Mouse (Mus musculus) mouse trophoblast stem cell (cell line): ENCODE measurements around the gene Thap3.

Source experiments
- in situ Hi-C, 2 experiments: fragments of 300-500 bp; cut with MseI, MboI; formaldehyde crosslinking; loops; 2 replicates in 1 of 2; 3 replicates in 1 of 2; pipeline ENCODE4 v1.15.1; 2025

Thap3 gene

DNA sequence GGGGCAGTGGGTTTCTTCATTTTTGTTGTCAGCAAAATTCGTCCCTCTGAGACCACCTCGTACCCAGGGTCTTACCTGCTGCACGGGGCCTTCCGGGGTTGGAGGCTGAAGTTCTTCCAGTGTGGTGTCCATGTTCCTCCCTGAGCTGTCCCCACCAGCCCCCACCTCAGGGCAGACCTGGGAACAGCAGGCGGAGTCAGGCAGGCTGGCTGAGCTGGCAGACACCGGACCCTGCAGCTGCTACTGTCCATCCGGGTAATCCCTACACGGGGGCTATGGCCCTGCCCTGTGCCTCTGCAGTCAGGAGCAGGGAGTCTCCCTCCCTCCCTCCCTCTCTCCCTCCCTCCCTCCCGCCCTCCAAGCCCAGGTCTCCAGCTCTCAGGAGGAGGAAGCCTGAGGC lies 5.2 kb downstream of the Thap3 start:
- in situ Hi-C loops, result no loop called here

DNA sequence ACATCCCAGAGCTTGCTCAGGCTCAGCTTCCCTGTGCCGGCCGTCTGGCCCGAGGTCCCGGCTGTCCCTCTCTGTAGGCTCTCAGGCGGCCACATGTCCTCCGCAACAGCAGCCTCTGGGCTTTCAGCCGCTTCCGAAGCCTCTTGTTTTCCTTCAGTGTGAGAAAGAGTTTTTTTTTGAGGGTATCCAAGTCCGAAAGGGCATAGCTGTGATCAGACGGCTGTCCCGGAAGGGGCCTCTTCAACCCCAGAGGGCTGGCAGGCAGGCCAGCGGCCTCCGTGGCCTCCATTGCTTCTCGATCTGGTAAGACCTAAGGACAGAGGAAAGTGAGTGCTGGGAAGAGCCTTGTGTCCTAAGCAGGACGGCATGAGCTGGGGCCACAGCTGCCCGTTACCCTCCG lies 5.8 kb downstream of the Thap3 start:
- in situ Hi-C loops, result no loop called here

DNA sequence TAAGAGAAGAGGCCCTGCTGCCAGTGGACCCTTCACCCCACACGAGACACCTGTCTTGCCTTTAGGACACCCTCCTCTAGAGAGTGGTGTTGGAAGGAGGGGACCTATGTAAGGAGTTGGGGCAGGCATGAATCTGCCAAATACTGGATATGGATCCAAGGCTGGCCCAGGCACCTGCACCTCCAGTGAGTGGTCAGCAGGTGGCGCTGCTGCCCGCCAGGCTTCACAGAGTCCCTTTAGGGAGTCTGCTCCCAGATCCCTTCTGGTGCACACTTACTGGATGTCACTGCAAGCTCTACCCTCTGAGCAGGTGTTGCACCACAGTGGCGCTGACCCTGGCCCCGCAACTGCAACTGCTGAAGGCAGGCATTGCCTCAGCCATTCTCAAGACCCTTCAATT lies 7.4 kb downstream of the Thap3 start:
- in situ Hi-C loops, result no loop called here

DNA sequence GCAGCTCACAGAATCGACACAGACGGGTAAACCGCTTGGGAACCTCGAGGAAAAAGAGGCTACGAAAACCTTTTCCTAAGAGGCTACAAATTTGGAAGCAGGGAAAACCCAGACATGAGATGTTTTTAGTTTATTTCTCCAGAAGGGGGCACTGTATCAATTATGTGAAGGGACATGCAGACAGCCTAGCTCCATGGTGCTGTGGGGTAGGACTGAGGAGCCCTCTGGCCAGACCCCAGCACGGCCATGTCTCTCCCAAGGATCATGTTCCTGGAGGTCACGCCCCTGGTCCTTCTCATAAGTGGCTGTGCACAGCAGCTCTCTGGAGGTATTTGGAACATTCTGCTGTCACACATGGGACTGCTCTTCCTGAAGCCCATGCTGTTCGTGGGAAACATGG lies 8.1 kb downstream of the Thap3 start:
- in situ Hi-C loops, result no loop called here

DNA sequence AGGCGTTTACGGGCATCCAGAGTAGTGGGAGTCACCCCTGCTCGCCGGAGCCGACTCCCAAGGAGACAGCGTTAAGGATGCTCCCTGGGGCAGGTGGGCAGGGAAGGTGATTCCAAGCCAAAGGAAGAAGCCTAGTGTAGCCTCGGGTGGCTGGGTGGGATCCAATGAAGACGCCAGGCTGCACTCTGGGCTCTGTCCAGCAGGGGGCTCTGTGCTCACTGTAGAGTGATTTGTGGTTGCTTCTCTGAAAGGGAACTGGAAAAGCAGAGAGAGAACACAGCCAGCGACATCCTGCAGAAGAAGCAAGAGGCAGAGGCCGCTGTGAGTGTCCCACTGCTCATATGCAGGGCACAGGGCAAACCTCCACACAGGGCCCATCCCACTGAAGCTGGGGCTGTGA lies 11.0 kb downstream of the Thap3 start:
- in situ Hi-C loops, result no loop called here

DNA sequence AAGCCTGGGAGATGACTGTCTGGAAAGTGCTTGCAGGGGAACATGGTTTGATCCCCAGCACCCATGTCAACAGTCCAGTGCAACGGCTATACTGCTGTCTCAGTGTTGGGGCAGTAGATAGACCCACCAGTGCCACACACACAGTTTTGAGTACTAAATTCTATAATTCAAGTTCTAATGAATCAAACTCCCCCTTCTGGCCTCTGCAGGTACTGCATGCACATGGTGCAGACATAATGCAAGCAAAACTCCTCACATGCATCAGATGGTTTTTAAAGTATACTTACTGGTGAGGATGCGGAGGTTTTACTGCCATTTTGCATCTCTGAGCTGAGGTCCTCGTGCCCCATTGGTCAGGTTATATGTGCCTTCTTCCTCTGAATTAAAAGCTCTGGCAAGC lies 13.4 kb downstream of the Thap3 start:
- in situ Hi-C loops, result no loop called here

DNA sequence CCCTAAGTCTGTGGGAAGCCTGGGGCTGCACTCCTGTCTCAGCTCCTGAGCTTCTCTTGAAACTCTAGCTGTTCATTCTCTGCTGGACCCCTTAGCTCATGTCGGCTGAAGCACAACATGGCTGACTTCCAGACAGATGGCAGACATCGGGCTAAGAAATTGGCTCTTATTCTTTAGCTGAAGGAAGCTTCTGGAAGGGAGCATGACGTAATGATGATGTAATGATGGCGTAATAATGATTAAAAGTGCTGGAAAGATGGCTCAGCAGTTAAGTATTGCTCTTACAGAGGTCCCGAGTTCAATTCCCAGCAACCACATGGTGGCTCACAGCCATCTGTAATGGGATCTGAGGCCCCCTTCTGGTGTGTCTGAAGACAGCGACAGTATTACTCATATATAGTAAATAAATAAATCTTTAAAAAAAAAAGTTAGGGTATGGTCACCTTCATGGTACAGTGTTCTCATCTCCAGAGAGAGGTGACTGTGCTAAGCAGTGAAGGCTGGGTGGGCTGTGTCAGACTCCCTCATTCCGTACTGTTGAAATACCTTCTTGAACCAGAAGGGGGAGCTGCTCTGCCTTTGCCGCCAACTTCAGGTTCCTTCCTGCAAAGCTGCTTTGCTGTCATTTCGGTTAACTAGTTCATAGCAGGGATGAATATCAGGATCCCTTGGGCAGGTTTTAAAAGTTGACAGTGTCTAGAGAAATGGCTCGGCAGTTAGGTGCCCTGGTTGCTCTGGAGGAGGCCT lies 16.4 kb downstream of the Thap3 start:
- in situ Hi-C loops, result no loop called here

DNA sequence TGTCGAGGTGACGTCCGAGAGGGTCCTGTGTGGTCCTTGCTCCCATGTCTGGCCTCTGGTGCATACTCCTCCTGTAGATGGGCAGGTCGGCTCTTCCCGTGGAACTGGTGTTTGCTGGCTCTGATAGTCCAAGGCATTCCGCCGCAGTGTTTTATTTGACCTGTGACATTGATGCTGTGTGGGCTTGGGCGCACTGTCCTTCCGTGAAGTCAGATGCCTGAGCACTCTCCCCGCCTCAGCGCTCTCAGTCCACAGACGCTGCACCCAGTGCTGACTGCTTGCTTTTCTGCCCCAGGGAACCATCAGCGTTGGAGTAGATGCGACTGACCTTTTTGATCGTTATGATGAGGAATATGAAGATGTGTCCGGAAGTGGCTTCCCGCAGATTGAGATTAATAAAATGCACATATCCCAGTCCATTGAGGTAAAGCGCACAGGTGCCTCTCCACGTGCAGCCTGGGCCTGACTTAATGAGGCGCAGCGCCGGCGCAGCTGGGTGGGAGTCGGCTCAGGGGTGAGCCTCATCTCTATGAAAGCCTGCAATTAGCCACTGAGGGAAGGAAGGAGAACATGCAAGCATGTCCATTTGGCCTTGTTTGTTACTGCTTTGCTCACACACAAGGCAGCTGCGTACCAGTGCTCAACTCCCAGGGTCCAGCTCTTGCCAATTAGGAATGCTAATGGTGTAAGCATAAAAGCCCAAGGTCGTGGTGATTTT lies 20.4 kb downstream of the Thap3 start:
- in situ Hi-C loops, result no loop called here

DNA sequence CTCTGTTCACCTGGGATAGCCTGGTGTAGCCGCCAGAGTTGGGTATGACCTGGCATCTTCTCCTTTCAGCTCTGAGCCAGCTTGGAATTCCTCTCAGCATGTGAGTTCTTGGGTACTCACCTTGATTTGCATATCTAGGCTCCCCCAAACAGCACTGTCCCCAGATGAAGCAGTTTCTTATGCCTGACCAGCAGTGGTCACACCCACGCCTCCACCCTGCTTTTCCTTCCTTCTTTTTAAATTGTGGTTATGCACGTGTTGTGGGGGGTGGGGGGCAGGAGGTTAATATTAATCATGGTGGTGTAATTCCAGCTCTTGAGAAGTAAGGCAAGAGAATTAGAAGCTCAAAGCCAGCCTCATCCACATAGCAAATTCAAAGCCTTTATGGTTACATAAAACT lies 26.0 kb downstream of the Thap3 start:
- in situ Hi-C loops, result no loop called here

DNA sequence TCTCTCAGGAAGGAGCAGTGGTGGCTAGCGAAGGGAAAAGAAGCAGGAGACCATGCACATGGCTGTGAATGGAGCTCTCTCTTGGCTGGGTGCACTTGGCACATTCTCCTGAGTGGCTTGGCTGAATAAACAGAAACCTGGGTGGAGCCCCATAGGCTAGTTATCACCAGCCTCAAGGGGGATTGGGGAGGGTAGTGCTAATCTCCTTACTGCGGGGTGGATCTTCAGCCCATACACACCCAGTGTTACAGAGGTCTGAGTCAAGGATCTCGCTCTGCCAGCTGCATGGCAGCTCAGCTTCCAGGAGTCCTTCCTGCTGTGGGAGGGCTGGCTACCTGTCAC lies 28.3 kb downstream of the Thap3 start:
- in situ Hi-C loops, result no loop called here

DNA sequence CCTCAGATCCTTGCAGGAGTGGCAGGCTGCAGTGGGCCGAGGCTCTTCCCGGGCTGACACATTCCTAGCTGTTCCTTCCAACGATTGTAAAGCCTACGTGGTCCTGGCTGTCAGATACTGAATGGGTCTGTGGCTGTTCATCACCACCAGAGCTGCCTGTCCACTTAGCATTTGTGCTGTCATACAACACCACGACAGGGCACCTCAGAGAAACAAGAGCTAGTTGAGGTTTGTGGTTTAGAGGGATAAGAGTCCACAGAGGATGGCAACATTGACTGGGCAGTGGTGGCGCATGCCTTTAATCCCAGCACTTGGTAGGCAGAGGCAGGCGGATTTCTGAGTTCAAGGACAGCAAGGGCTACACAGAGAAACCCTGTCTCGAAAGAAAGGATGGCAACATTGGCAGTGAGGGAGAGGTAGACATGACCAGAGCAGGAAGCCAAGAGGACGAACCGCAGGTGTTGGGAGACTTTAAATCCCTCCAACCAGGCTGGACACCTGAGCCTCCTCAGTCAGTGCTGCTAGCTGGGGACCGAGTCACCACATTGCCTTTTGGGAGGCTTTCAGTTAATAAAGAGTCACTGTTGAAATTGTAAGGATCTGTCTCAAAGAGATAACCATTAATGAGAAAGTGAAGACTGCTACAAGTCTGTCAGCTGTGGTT lies 28.8 kb downstream of the Thap3 start:
- in situ Hi-C loops, result no loop called here

DNA sequence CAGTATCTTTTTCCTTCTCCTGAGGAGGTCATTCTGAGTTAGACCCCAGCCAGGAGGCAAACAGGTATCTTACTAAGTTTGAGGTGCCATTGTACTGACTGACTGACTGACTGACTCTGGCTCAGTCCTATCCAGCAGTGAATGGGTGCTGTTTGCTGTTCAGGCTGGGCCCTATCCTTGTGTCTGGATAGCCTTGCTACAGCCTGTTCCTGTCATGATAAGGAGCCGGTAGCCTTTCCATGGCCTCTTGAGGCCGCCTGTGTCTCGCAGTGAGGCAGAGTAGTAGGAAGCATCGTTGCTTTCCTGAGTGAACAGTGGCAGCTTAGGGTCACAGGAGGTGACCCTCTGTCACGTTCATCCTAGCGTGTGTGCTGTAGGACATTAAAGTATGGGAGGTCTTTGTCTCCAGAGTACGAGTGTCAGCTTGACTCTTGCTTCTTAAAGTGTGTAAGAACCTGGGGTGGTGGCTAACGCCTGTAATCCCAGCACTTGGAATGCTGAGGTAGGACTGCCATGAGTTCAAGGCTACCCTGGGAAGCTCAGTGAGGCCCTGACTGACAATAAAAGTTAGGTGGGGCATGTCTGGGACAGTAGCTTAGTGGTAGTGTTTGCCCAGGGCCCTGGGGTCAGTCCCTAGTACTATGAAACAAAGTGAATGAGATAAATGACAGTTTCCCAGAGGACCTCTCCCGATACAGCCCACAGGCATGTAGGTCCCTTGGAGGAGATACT lies 31.0 kb downstream of the Thap3 start:
- in situ Hi-C loops, result no loop called here

DNA sequence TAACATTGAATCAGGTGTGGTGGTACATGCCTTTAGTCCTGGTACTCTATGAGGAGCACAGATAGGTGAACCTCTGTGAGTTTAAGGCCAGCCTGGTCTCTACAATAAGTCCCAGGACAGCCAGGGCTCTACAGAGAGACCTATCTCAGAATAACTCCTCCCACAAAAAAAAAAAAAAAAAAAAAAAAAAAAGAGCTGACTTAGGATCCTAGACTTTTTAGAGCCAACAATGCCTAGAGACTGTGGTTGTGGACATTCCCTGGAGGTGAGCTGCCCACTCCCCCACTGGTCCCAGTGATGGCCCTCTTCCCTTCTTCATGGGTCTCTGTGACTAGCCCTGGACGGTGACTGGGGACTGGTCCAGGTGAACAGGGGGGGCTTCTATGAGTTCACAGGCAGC lies 33.0 kb downstream of the Thap3 start:
- in situ Hi-C loops, result no loop called here

DNA sequence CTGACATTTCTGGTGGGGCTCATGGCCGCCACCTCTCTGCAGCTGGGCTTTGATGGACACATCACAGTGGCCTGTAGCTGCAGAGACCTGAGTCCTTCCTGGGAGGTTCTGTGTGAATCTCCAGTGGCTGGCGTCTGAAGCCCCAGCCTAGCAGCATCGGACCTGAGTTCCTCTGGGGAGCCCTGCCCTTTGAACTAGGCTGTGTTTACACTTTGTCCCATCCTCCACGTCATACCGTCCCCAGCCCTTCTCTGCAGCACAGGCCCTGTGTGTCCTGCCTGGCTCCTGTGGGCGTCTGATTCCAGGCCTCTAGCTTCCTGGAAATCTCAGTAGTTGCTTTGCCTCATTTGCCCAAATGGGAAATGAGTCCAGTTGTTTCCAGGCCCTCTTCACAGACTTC lies 35.6 kb downstream of the Thap3 start:
- in situ Hi-C loops, result no loop called here

DNA sequence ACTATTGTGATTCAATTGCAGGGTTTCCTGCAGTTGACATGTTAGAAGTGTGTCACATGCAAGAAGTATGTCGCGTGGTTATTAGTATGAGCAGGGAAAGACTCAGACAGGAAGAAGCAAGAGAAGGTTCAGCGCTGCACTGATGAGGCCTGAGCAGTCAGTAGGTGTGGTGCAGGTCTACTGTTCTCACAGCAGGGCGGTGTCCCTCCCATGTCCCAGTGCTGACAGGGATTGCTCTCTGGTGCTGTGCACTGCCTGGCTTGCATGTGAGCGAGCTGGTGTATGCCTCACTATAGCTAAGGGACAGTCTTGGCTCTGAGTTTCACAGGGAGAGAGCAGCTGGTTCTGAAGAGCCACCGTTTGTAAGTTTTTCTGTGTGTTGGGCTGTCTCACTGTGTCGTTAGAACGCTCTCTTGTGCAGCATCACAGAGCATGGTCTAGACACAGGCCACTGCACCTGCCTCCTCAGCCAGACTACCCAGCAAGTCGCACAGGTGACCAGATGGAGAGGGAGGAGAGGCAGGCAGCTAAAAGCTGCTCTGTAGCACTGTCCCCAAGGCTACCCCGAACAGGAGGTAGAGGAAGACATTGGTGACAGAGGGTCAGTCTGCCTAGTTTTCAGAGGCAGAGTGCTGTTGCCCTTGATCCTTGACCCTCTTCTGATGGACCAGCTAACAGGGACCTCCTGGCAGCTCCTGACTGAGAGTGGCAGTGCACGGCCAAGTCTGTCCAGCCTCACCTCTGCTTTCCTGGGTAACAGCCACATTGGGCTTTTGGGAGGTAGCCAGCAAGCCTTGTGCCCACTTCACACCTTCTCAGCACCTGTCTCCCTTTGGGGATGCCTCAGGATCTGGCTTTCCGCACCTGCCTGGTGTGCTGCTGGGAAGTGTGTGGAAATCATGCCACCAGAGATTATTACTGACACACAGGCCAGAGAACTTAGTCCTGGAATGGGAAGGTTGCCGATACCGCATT lies 40.0 kb downstream of the Thap3 start:
- in situ Hi-C loops, result no loop called here

DNA sequence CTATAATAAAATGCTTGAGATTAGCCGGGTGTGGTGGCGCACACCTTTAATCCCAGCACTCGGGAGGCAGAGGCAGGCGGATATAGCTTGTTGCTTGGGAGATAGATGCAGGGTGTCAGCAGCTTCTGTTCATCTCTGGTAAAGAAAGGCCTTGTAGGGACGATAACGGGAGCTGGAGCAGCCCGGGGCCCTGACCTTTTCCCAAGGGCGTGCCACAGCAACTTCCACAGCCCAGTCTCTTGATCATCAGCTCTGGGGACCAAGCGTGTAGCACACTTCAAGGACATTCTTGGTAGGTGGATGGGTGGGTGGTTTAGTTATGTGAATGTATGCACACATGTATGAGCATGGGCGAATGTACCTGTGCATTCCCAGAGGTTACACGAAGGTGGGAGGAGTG lies 42.6 kb downstream of the Thap3 start:
- in situ Hi-C loops, result no loop called here

DNA sequence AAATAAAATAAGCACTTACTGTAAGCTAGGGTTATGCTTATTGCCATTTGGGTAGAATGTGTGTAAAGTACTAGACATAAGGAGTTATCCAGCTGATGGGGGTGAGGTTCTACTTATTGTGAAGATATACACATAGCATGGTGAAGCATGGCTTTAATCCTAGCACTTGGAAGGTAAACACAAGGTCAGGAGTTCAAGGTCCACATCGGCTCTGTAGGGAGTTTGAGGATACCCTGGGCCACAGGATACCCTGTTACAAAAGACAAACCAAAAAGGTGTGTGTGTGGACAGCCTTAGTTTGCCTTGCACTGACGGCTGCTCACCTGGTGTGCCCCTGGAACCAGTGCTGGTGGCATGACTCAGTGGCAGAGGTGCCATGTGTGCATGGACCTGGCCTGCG lies 50.7 kb downstream of the Thap3 start:
- in situ Hi-C loops, result no loop called here

DNA sequence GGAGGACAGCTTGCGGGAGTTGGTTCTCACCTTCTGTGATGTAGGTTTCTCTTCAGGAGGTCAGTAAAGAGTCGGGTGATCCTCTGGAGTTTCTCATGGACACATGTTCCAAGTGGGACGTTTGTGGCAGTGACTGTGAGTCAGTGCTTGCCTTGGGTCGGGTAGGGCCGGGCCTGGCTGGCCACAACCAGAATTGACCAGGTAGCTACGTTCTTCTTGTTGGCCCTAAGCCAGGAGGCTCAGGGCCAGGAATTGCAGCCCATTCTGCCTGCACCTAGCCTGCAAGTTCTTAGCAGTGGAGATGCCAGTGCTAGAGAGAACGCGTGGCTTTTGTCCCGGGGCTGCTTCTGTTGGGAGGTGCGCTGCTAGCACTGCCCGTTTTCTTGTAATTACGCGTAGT lies 51.4 kb downstream of the Thap3 start:
- in situ Hi-C loops, result no loop called here

DNA sequence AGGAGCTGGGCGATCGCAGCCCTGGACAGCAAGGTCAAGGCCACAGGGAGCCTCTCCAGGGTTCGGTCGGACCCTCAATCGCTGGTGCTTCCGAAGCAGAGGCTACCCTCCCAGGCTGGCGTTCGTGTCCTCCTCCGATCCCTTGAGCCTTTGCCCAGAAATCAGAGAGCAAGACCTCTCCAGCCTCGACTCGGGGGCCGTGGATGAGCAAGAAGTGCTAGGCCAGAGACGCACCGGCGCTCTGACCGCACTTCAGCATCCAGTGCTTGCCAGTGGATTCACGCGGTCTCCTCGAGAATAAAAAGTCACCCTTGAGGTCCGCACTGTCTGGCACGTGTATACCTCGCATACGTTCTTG lies 54.6 kb downstream of the Thap3 start:
- in situ Hi-C loops, result no loop called here

DNA sequence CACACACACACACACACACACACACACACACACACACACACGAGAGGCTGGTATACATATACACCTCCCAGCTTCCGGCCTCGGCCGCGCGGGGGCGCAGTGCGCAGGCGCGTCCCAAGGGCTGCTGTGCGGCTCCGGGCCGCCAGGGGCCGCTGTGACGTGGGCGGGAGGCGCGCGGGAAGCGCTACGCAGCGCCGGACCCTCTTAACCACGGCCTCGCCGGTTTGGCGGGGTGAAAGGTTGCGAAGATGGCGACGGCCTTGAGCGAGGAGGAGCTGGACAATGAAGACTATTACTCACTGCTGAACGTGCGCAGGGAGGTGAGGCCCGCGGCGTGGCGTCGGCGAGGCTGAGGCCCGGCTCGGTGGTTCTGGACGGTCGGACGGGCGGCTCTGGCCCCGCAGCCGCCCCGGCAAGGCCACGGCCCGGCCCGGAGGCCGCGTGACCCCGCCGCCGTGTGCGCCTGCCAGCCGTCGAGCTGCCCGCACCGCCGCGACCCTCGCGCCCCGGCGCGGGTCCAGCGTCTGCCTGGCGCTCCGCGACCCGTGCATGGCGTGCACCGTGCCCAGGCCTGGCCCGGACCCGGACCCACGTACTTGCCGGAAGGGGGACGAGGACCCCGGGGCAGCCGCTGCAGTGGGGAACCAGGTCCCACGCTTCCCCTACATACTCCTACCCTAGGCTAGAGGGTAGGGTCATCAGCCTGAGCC lies 55.1 kb downstream of the Thap3 start, which contains the start of gene Dnajc11:
Gene Dnajc11 (plus strand): TSS at position 187 of the 710 bp plus-strand sequence.
- in situ Hi-C loops, result no loop called here
